Mouse (Mus musculus): ENCODE results near the gene Sf3b1.

DNA sequence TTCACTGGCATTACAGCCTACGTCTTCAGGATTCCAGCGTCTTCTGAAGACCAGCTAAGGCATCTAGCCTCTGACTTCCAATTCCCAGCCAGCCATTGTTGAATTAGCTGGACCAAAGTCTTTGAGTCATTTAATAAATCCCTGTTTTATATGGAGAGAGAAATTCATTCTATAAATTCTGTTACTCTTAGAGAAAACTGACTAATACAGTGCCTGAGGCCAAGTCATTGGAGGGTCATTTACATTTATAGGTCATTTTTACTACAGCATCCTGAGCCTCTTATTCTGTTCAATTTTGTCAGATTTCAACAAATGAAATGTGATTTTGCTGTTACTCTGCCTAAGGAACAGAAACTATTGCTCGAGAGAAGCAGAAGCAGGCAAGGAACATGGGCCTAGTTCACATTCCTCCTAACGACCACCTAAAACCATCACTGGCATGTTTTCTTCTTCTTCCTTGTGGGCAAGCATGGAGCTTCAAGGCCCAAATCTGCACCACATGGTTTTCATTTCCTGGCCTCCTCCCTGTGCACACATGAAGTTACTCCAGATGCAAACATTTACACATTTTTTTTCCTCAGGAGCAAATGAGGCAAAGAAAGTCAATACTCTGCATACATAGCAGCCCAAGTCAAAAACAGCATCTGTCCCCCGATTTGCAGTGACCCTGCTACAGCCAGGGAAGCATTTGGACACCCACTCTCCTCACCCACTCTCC, 55.4 kb downstream of the Sf3b1 start:
- no peak for TF ChIP-seq CTCF (IDR thresholded peaks at IDR 0.05; ENCODE audit: low read depth)
- no peak for TF ChIP-seq EP300 (IDR thresholded peaks at IDR 0.05; ENCODE audit: low read depth)
